Mouse (Mus musculus): Measurements from ENCODE around the gene AW822073.
"Not testable (repeated sequence)": the region's sequence is repeated elsewhere in the genome, so short reads cannot be mapped to it uniquely, and the experiment has no call there.

The AW822073 gene

DNA sequence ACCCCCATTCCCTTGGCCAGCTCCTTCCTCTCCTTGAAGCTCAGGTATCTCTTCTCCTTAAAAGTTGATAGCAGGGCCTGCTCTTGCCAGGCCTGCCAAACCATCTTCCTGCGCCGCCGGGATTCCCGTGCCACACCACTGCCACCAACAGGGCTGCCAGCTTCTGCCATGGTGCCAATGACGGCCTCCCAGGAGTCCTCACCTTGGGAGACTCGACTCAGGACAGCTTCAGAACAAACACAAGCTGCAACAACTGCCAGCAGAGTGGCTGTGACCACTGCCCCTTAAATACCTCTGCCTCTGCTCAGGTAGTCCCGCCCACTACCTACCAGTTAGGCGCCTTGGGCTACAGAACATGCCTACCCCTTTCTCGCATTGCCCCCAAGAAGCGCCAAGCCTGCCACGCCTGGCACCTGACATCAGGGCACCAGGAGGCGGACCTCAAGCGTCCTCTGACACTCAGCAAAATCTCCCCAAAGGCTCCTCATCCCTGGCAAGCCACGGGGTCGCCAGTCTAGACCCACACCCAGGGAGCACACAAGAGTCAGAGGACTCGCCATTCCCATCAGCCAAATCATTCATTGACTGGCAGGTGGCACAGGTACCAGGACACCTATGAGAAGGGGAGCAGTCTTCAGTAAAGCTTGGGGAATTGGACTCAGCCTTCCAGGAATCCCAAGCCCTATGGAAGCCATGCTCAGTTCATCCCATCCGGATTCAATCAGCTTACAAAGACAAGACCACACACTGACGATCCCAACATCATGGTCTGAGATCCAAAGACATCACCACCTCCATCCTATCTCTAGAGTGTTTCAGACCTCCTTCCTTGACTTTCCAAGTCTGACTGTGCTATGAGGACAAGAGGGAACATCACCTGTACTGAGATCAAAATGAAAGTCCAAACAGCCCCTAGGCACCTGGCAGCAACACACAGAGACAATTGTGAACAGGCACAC, at the start of gene AW822073:
Gene AW822073, minus strand, starts transcription at position 104 of the 959 bp plus-strand sequence.
- in situ Hi-C loops (cut with MboI, MseI): loop anchor here (5.0 to 25.0 kb wide), 5 partner anchors 368 to 1440 kb away; no protein-coding TSS in a partner anchor

DNA sequence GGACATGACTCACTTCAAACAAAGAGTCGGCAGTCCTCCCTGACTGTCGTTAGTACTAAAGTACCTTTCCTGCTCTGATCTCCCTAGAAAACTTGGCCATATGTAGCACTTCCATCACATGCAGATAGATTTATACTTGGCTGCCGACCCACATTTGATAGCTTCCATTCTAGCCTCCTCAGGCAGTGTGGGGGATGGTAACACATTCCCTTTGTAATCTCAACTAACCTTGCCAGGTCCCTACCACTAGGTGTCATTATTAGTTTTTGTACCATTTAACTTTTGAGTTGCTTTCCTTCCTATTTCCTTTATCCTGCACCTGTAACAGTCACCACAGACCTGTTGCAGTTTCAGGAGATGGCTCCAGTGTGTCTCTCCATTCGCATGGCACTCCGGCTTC, 33.7 kb upstream of the AW822073 start:
- in situ Hi-C loops (cut with MboI, MseI): no loop called here

DNA sequence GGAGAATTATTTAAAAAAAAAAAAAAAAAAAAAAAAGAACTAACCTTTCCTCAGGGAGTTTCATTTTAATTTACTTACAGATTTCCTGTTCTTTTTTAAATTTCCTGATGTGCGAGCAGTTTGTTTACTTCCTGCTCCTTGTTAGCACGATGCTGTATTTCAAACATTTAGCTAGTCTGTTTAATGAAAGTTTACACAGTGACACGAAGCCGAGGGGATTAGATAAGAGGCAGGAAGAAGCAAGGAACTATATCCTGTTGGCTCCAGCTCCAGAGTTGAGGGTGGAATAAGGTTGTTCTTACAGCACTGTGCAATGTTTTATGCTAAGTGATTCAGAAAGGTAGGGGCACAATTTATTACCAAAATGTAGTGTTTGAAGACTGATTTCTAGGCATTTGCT, 31.2 kb upstream of the AW822073 start:
- in situ Hi-C loops (cut with MboI, MseI): no loop called here

DNA sequence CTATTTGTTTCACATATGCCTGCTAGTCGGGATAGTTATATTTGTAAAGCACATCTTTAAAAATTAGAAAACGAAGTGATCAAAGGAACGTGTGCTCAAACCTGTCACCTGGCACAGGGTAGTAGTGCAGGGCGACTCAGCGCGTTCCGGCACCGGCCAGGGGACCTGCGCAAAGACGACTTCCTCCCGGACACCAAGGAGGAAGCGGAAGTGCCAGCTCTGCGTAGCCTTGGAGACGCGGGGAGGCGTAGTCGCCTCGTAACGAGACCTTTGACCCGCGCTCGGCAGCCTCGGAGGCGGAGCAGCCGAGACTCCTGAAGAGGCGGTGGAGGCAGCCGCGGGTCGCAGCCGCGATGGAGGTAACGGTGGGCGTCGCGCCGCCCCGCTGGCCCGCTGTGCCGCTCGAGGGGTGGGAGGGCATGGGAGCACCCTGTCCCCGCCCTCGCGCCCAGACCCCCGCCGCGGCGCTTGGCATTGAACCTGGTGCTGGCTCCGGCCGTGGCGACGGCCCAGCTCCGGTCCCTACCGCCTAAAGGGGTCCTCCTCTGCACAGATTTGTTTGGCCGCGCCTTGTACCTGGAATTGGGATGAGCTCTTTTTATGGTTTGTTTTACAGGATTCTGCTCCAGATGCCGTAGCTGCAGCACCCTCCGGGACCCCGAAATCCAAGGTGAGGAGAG, 30.6 kb upstream of the AW822073 start, which contains the start of gene Gcc2:
Gene Gcc2, plus strand, starts transcription at position 285 of the 680 bp plus-strand sequence.
- in situ Hi-C loops (cut with MboI, MseI): no loop called here

DNA sequence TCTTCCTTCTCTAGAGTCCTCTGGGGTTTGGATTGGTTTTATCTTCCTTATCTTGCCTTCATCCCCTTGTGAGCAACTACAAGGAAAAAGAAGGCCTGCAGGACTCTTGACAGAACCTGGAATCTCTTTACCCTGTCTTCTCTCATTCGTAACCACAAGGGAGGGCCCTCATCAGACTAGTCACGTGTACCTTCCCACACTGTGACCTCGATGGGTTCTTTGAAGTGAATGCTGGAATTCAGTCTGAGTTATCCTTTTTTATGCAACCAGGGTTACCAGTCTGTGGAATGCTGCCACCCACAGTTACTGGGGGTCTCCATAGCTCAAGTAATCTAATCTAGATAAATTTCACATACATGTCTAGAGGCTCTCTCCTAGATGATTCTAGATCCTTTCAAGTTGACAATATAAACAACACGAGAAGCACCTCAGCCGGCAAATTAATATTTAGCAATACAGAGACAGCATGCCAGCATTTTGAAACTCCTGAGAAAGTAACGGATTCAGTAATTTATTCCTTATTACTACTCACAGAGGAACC, 30.0 kb upstream of the AW822073 start:
- in situ Hi-C loops (cut with MboI, MseI): no loop called here

DNA sequence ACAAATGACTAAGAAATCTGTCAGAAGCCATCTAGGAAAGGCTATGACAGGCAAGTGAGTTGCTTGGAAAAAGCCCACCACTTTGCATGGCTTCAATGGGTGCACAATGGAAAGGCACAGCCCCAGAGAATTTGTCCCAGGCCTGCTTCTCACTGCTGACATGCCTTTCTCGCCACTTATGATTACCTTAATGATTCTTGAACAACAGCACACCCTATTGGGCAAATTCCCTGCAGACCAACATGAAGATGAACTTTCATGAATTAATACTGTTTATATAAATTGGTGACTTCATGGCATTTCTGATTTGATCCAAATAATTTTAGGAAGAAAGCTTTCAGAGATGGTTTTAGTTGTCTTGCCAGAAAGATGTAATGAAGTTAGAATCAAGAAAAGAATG, 24.8 kb upstream of the AW822073 start:
- in situ Hi-C loops (cut with MboI, MseI): no loop called here

DNA sequence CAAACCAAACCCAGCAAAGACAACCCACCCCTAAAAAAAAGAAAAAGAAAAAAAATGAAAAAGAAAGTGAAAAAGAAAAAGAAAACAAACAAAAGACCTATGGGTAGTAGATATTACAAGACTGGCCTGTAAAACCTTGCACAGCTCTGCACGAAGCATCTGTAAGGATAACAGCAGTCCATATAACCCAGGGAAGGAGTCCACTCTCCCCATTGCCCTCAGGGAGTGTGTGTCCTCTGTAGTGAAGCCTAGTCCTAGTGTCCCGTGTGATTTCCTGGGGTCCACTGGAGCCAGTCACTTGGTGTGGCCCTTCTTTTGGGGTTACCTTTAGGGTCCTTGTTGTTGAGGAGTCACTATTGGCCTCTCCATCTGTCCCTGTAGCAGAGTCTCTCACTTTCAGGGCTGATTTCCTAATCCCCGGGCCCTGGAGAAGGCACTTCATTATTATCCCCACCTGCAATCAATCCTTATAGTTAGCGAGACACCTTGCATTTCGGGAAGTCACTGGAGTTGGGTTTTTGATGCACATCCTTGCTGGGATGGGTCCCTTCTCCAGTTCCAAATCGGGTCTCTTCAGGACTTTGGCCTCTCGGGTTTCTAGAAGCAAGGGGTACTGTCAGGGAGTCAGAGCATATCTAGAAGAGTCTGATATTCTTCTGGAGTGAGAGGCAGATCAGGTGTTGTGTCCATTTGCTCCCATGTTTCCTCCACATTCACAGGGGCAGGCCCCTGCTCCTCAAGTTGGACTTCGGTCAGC, 14.4 kb upstream of the AW822073 start:
- in situ Hi-C loops (cut with MboI, MseI): not testable (repeated sequence)

DNA sequence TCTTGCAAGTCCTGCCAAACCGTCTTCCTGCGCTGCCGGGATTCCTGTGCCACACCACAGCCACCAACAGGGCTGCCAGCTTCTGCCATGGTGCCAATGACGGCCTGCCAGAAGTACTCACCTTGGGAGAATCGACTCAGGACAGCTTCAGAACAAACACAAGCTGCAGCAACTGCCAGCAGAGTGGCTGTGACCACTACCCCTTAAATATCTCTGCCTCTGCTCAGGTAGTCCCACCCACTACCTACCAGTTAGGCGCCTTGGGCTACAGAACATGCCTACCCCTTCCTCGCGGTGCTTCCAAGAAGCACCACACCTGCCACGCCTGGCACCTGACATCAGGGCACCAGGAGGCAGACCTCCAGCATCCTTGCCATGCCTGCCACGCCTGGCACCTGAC, 11.9 kb upstream of the AW822073 start, which contains the start of gene Gm4981:
Gene Gm4981, minus strand, starts transcription at position 89 of the 400 bp plus-strand sequence.
- in situ Hi-C loops (cut with MboI, MseI): no loop called here

DNA sequence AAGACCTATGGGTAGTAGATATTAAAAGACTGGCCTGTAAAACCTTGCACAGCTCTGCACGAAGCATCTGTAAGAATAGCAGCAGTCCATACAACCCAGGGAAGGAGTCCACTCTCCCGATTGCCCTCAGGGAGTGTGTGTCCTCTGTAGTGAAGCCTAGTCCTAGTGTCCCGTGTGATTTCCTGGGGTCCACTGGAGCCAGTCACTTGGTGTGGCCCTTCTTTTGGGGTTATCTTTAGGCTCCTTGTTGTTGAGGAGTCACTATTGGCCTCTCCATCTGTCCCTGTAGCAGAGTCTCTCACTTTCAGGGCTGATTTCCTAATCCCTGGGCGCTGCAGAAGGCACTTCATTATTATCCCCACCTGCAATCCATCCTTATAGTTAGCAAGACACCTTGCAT, 10.3 kb upstream of the AW822073 start:
- in situ Hi-C loops (cut with MboI, MseI): not testable (repeated sequence)

DNA sequence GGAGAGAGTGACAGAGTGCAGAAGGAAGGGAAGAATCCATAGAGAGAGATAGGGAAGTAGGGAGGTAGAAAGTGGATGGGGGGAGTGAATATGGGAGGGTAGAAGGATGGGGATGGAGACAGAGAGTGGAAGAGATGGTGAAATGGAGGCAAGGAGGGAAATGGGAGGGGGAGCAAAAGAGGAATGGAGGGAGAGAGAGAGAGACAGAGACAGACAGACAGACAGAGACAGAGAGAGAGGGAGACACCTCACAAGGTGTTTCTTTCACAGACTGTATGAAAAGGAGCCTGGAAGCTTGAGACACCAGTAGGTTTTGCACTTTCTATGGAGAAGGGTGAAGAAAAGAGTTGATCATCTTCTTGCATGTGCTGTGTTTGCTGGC, 9.0 kb upstream of the AW822073 start:
- in situ Hi-C loops (cut with MboI, MseI): not testable (repeated sequence)

DNA sequence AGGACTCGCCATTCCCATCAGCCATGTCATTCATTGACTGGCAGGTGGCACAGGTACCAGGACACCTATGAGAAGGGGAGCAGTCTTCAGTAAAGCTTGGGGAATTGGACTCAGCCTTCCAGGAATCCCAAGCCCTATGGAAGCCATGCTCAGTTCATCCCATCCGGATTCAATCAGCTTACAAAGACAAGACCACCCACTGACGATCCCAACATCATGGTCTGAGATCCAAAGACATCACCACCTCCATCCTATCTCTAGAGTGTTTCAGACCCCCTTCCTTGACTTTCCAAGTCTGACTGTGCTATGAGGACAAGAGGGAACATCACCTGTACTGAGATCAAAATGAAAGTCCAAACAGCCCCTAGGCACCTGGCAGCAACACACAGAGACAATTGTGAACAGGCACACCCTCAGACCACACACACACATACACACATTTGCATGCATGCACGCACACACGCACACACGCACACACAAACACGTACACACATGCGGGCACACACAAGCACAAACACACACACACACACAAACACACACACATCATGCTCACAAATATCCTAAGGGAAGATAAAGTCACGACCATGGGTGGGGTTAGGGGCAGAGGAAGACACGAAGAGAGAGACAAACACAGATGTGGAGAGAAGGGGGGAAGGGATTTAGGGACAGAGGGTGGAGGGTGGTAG, 8.5 kb upstream of the AW822073 start:
- in situ Hi-C loops (cut with MboI, MseI): not testable (repeated sequence)

DNA sequence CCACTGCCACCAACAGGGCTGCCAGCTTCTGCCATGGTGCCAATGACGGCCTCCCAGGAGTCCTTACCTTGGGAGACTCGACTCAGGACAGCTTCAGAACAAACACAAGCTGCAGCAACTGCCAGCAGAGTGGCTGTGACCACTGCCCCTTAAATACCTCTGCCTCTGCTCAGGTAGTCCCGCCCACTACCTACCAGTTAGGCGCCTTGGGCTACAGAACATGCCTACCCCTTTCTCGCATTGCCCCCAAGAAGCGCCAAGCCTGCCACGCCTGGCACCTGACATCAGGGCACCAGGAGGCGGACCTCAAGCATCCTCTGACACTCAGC, 7.9 kb upstream of the AW822073 start, which contains the start of gene Duxf3:
Gene Duxf3, minus strand, starts transcription at position 35 of the 329 bp plus-strand sequence.
- in situ Hi-C loops (cut with MboI, MseI): not testable (repeated sequence)

DNA sequence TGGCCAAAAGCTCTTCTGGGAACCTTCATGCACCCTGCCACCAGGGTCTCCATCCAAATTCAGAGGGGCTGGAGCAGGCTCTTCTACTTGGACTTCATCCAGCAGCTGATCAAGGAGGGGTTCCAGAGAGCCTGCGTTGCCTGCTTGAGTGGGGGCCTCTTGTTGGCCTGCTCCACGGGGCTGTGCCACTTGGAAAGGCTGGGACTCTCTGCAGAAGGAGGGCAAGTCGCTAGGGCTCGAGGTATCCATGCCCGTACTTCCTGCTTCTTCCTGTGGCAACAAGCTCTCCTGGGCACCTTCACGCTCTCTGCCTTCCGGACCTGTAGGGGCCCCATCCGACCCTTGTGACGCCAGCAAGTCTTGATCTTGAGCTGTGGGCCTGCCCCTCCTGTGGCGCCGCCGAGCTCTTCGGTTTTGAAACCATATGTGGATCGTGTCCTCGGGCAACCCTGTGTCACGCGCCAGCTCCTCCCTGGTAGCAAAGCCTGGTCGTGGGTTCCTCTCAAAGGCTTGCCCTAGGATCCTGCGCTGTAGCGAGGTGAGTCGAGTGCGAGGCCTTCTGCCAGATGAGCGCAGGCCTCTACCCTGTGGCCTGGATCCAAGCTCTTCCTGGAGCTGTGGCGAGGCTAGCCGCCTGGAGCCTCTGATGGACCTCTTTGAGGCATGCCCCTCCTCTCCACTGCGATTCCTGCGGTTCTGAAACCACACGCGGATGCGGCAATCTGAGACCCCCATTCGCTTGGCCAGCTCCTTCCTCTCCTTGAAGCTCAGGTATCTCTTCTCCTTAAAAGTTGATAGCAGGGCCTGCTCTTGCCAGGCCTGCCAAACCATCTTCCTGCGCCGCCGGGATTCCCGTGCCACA, 7.3 kb upstream of the AW822073 start:
- in situ Hi-C loops (cut with MboI, MseI): not testable (repeated sequence)

DNA sequence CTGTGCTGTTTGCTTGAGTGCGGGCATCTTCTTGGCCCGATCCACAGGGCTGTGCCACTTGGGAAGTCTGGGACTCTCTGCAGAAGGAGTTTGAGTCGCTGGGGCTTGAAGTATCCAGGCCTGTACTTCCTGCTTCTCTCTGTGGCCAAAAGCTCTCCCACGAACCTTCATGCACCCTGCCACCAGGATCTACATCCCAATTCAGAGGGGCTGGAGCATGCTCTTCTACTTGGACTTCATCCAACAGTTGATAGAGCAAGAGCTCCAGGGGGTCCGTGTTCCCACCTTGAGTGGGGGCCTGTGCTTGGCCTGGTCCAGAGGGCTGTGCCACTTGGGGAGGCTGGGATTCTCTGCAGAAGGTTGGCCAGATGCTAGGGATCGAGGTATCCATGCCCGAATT, 6.4 kb upstream of the AW822073 start:
- in situ Hi-C loops (cut with MboI, MseI): not testable (repeated sequence)

DNA sequence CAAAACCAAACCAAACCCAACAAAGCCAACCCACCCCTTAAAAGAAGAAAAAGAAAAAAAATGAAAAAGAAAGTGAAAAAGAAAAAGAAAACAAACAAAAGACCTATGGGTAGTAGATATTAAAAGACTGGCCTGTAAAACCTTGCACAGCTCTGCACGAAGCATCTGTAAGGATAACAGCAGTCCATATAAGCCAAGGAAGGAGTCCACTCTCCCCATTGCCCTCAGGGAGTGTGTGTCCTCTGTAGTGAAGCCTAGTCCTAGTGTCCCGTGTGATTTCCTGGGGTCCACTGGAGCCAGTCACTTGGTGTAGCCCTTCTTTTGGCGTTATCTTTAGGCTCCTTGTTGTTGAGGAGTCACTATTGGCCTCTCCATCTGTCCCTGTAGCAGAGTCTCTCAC, 5.3 kb upstream of the AW822073 start:
- in situ Hi-C loops (cut with MboI, MseI): not testable (repeated sequence)

DNA sequence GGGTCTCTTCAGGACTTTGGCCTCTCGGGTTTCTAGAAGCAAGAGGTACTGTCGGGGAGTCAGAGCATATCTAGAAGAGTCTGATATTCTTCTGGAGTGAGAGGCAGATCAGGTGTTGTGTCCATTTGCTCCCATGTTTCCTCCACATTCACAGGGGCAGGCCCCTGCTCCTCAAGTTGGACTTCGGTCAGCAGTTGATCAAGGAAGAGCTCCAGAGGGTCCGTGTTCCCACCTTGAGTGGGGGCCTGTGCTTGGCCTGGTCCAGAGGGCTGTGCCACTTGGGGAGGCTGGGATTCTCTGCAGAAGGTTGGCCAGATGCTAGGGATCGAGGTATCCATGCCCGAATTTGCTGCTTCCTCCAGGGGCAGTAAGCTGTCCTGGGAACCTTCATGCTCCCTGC, 3.1 kb upstream of the AW822073 start:
- in situ Hi-C loops (cut with MboI, MseI): loop anchor here (10.0 kb wide), 1 partner anchor 1443 kb away; no protein-coding TSS in a partner anchor

DNA sequence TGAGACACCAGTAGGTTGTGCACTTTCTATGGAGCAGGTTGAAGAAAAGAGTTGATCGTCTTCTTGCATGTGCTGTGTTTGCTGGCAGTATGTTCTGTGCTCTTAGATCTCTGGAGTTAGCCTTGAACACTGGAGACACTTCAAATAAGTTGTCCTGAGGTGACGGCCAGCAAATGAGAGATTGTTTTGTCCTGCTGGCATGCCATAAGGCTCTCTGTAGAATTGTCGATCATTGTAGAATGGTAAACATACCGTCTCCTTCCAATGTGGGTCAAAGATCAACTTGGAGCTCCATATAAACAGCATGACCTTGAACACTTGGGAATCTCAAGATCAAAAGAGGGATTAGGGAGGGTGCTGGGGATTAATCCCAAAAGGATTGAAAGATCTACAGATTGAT, 1.6 kb upstream of the AW822073 start:
- in situ Hi-C loops (cut with MboI, MseI): loop anchor here (10.0 kb wide), 1 partner anchor 1442 kb away; no protein-coding TSS in a partner anchor

DNA sequence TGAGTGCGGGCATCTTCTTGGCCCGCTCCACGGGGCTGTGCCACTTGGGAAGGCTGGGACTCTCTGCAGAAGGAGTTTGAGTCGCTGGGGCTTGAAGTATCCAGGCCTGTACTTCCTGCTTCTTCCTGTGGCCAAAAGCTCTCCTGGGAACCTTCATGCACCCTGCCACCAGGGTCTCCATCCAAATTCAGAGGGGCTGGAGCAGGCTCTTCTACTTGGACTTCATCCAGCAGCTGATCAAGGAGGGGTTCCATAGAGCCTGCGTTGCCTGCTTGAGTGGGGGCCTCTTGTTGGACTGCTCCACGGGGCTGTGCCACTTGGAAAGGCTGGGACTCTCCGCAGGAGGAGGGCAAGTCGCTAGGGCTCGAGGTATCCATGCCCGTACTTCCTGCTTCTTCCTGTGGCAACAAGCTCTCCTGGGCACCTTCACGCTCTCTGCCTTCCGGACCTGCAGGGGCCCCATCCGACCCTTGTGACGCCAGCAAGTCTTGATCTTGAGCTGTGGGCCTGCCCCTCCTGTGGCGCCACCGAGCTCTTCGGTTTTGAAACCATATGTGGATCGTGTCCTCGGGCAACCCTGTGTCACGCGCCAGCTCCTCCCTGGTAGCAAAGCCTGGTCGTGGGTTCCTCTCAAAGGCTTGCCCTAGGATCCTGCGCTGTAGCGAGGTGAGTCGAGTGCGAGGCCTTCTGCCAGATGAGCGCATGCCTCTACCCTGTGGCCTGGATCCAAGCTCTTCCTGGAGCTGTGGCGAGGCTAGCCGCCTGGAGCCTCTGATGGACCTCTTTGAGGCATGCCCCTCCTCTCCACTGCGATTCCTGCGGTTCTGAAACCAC, 541 bp downstream of the AW822073 start:
- in situ Hi-C loops (cut with MboI, MseI): loop anchor here (5.0 to 25.0 kb wide), 5 partner anchors 367 to 1439 kb away; no protein-coding TSS in a partner anchor

DNA sequence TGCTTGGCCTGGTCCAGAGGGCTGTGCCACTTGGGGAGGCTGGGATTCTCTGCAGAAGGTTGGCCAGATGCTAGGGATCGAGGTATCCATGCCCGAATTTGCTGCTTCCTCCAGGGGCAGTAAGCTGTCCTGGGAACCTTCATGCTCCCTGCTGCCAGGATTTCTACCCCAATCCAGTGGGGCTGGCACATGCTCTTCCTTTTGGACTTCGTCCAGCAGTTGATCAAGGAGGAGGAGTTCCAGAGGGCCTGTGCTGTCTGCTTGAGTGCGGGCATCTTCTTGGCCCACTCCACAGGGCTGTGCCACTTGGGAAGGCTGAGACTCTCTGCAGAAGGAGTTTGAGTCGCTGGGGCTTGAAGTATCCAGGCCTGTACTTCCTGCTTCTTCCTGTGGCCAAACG, 1.6 kb downstream of the AW822073 start:
- in situ Hi-C loops (cut with MboI, MseI): loop anchor here (5.0 to 25.0 kb wide), 5 partner anchors 366 to 1438 kb away; no protein-coding TSS in a partner anchor

Measured in T-helper 2 cell (primary cell).